Mouse (Mus musculus): ENCODE results near the gene Igsf21. TPM values are rescaled to one million over a fixed set of nuclear protein-coding genes. Genes with fewer than 3 reads are reported as not detected.

Igsf21 gene
- polyA plus RNA-seq, 1 experiment: 0.40 TPM

DNA sequence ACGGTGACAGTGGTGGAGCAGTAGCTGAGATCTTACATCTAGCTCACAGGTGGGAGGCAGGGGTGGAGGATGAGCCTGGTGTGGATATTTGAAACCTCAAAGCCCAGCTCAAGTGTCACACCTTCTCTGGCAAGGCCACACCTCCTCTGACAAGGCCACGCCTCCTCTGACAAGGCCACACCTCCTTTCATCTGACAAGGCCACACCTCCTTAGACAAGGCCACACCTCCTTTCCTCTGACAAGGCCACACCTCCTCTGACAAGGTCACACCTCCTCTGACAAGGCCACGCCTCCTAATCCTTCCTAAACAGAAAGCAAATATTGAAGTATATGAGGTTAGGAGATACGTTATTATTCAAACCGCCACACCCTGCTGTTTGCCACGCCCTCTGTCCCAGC lies 69.5 kb downstream of the Igsf21 start:
- peaks cover 3% of the 10 kb centered on the region for H3K4me1 ChIP-seq (ENCODE audit: control insufficient read depth, insufficient read depth, low read length)
- H3K36me3 ChIP-seq (ENCODE audit: control insufficient read depth, insufficient read depth, low read length, poor library complexity, severe bottlenecking): no peaks in the 10 kb centered on the region
- H3K9me3 ChIP-seq (replicated peaks; ENCODE audit: control insufficient read depth, insufficient read depth, low read length, poor library complexity, severe bottlenecking): no peaks in the 10 kb centered on the region
- no peak overlapping the region for H3K4me3 ChIP-seq (ENCODE audit: low read depth, low read length)
- no peak overlapping the region for H3K9ac ChIP-seq (ENCODE audit: low read depth, poor library complexity, severe bottlenecking)
- TF ChIP-seq POLR2A (IDR thresholded peaks at IDR 0.05; ENCODE audit: insufficient read depth, low read length): no peak
- TF ChIP-seq CTCF (IDR thresholded peaks at IDR 0.05; ENCODE audit: low read depth, low read length): no peak
- no peak for TF ChIP-seq EP300 (IDR thresholded peaks at IDR 0.05; ENCODE audit: insufficient read depth, low read depth, low read length)
- no peaks in the 10 kb centered on the region for H3K27me3 ChIP-seq (ENCODE audit: control insufficient read depth, insufficient read depth, low read length, poor library complexity, severe bottlenecking)
- H3K27ac ChIP-seq (ENCODE audit: insufficient read depth, low read length): no peak overlapping the region

DNA sequence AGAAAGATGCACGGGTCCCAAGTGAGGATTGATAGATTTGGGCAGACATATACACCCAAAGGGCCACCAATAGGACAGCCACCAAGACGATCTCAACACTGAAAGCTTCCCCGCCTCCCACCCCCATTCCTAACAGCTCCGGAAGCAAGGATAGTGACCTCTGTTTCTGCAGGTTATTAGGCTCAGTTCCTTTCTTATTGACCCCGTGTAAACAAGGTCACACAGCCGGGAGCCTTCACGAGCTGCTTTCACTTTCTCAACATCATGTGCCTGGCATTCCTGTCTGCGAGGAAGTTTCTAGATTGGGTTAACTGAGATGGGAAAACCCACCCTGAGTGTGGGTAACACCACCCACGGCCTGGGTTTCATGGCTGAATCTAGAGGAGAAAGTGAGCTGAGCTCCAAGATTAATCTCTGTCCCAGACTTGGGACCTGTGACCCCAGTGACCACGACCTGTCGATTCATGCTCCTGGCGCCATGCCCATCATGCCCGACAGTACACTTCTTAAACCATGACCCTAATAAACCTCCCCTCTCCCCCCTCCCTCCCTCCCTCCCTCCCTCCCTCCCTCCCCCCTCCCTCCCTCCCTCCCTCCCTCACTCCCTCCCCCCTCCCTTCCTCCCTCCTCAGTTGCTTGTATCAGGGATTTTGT lies 72.7 kb downstream of the Igsf21 start:
- no peaks in the 10 kb centered on the region for H3K27me3 ChIP-seq (ENCODE audit: control insufficient read depth, insufficient read depth, low read length, poor library complexity, severe bottlenecking)

DNA sequence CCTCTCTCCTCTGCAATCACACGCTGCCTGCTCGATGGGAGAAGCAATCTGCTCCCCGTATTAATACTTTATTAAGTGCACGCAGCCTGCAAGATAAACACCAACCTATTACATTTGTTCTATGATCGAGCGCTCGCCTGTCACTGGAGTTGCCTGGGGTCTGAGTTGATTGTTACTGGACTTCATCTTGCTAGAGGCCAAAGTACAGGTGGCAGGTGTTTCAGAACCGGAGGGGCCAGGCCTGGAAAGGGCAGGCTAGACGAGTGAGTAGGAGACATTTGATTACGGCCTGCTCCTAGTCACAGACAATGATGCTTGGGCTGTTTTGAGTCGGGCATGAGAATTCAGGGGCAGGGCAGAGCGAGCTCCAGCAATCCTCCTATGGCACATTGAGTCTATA lies 73.5 kb downstream of the Igsf21 start:
- H3K9ac ChIP-seq (ENCODE audit: low read depth, poor library complexity, severe bottlenecking): no peak overlapping the region
- H3K4me3 ChIP-seq (ENCODE audit: low read depth, low read length): no peak overlapping the region
- TF ChIP-seq EP300 (IDR thresholded peaks at IDR 0.05; ENCODE audit: insufficient read depth, low read depth, low read length) (no peak), CTCF (IDR thresholded peaks at IDR 0.05; ENCODE audit: low read depth, low read length) (no peak), POLR2A (IDR thresholded peaks at IDR 0.05; ENCODE audit: insufficient read depth, low read length) (no peak)
- peaks cover 3% of the 10 kb centered on the region for H3K4me1 ChIP-seq (ENCODE audit: control insufficient read depth, insufficient read depth, low read length)
- no peak overlapping the region for H3K27ac ChIP-seq (ENCODE audit: insufficient read depth, low read length)
- no peaks in the 10 kb centered on the region for H3K27me3 ChIP-seq (ENCODE audit: control insufficient read depth, insufficient read depth, low read length, poor library complexity, severe bottlenecking)
- no peaks in the 10 kb centered on the region for H3K36me3 ChIP-seq (ENCODE audit: control insufficient read depth, insufficient read depth, low read length, poor library complexity, severe bottlenecking)
- no peaks in the 10 kb centered on the region for H3K9me3 ChIP-seq (replicated peaks; ENCODE audit: control insufficient read depth, insufficient read depth, low read length, poor library complexity, severe bottlenecking)

More for the DNA sequence above, 72.7 kb downstream of the Igsf21 start:
- peaks cover 3% of the 10 kb centered on the region for H3K4me1 ChIP-seq (ENCODE audit: control insufficient read depth, insufficient read depth, low read length)
- no peak overlapping the region for H3K9ac ChIP-seq (ENCODE audit: low read depth, poor library complexity, severe bottlenecking)
- TF ChIP-seq POLR2A (IDR thresholded peaks at IDR 0.05; ENCODE audit: insufficient read depth, low read length) (no peak), EP300 (IDR thresholded peaks at IDR 0.05; ENCODE audit: insufficient read depth, low read depth, low read length) (no peak), CTCF (IDR thresholded peaks at IDR 0.05; ENCODE audit: low read depth, low read length) (no peak)
- H3K27ac ChIP-seq (ENCODE audit: insufficient read depth, low read length): no peak overlapping the region
- H3K36me3 ChIP-seq (ENCODE audit: control insufficient read depth, insufficient read depth, low read length, poor library complexity, severe bottlenecking): no peaks in the 10 kb centered on the region
- no peak overlapping the region for H3K4me3 ChIP-seq (ENCODE audit: low read depth, low read length)
- H3K9me3 ChIP-seq (replicated peaks; ENCODE audit: control insufficient read depth, insufficient read depth, low read length, poor library complexity, severe bottlenecking): no peaks in the 10 kb centered on the region

DNA sequence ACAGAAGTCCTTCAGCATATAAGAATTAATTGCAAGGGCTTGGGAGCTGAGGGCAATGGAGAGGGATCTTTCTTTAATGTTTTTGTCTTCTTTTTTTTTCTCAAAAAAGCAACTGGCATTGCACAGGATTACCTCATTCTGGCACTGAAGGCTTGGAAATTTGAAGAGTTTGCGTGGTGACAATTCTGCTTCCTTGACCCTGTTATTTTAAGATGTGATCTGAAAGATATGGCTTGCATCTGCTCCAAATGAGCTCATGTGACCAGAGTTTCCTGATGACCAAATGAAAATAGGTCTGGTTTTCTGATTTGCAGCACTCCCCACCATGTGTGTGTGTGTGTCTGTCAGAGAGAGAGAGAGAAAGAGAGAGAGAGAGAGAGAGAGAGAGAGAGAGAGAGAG lies 74.7 kb downstream of the Igsf21 start:
- Histone ChIP-seq H3K9ac (ENCODE audit: low read depth, poor library complexity, severe bottlenecking) (no peak overlapping the region), H3K27me3 (ENCODE audit: control insufficient read depth, insufficient read depth, low read length, poor library complexity, severe bottlenecking) (no peaks in the 10 kb centered on the region), H3K4me1 (ENCODE audit: control insufficient read depth, insufficient read depth, low read length) (peaks cover 3% of the 10 kb centered on the region), H3K36me3 (ENCODE audit: control insufficient read depth, insufficient read depth, low read length, poor library complexity, severe bottlenecking) (no peaks in the 10 kb centered on the region), H3K9me3 (replicated peaks; ENCODE audit: control insufficient read depth, insufficient read depth, low read length, poor library complexity, severe bottlenecking) (no peaks in the 10 kb centered on the region), H3K27ac (ENCODE audit: insufficient read depth, low read length) (no peak overlapping the region), H3K4me3 (ENCODE audit: low read depth, low read length) (no peak overlapping the region)
- no peak for TF ChIP-seq POLR2A (IDR thresholded peaks at IDR 0.05; ENCODE audit: insufficient read depth, low read length)
- TF ChIP-seq CTCF (IDR thresholded peaks at IDR 0.05; ENCODE audit: low read depth, low read length): no peak
- no peak for TF ChIP-seq EP300 (IDR thresholded peaks at IDR 0.05; ENCODE audit: insufficient read depth, low read depth, low read length)

DNA sequence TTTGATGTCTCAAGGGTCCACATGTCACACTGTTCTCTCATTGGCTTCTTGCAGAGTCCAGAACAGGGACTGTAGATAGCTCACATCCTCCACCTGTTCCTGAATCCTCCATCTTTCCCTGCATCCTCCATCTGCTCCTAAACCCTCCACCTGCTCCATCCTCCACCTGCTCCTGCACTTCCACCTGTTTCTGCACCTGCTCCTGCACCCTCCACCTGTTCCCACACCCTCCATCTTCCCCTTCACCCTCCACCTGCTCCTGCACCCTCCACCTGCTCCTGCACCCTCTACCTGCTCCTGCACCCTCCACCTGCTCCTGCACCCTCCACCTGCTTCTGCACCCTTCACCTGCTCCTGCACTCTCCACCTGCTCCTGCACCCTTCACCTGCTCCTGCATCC lies 75.4 kb downstream of the Igsf21 start:
- Histone ChIP-seq H3K27me3 (ENCODE audit: control insufficient read depth, insufficient read depth, low read length, poor library complexity, severe bottlenecking) (no peaks in the 10 kb centered on the region), H3K9me3 (replicated peaks; ENCODE audit: control insufficient read depth, insufficient read depth, low read length, poor library complexity, severe bottlenecking) (no peaks in the 10 kb centered on the region), H3K27ac (ENCODE audit: insufficient read depth, low read length) (no peak overlapping the region), H3K9ac (ENCODE audit: low read depth, poor library complexity, severe bottlenecking) (no peak overlapping the region), H3K4me3 (ENCODE audit: low read depth, low read length) (no peak overlapping the region), H3K36me3 (ENCODE audit: control insufficient read depth, insufficient read depth, low read length, poor library complexity, severe bottlenecking) (no peaks in the 10 kb centered on the region), H3K4me1 (ENCODE audit: control insufficient read depth, insufficient read depth, low read length) (peaks cover 3% of the 10 kb centered on the region)
- no peak for TF ChIP-seq EP300 (IDR thresholded peaks at IDR 0.05; ENCODE audit: insufficient read depth, low read depth, low read length)
- no peak for TF ChIP-seq POLR2A (IDR thresholded peaks at IDR 0.05; ENCODE audit: insufficient read depth, low read length)
- no peak for TF ChIP-seq CTCF (IDR thresholded peaks at IDR 0.05; ENCODE audit: low read depth, low read length)

DNA sequence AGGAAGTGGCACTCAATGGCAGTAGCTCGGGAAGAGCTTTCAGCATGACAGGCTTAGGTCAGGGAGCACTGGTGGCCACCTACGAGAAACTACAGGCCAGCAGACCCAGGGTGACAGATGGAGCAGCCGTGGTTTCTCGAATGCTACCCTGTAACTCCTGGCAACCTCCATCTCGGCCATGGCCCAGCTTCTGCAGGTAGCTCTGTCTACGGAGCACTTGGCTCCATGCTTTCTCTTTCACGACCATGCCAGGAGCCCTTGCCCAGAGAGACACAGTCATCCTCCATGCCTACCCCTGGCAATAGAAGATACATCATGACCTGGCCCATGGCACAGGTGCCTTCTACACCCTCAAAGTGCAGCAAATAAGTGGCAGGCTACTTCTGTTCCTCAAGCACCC lies 80.7 kb downstream of the Igsf21 start:
- Histone ChIP-seq H3K27ac (ENCODE audit: insufficient read depth, low read length) (no peak overlapping the region), H3K9ac (ENCODE audit: low read depth, poor library complexity, severe bottlenecking) (no peak overlapping the region), H3K27me3 (ENCODE audit: control insufficient read depth, insufficient read depth, low read length, poor library complexity, severe bottlenecking) (no peaks in the 10 kb centered on the region), H3K4me1 (ENCODE audit: control insufficient read depth, insufficient read depth, low read length) (no peaks in the 10 kb centered on the region), H3K4me3 (ENCODE audit: low read depth, low read length) (no peak overlapping the region), H3K9me3 (replicated peaks; ENCODE audit: control insufficient read depth, insufficient read depth, low read length, poor library complexity, severe bottlenecking) (no peaks in the 10 kb centered on the region), H3K36me3 (ENCODE audit: control insufficient read depth, insufficient read depth, low read length, poor library complexity, severe bottlenecking) (no peaks in the 10 kb centered on the region)
- TF ChIP-seq CTCF (IDR thresholded peaks at IDR 0.05; ENCODE audit: low read depth, low read length) (no peak), POLR2A (IDR thresholded peaks at IDR 0.05; ENCODE audit: insufficient read depth, low read length) (no peak), EP300 (IDR thresholded peaks at IDR 0.05; ENCODE audit: insufficient read depth, low read depth, low read length) (no peak)

Data from ES-Bruce4 (cell line).